ENCODE assay signal across 10 mouse cellular contexts in genomic region chr9:32717268-32717920, GRCm38 (mm10).
DNase-seq lines count a peak whose midpoint lies in the region; ATAC-seq and TF ChIP-seq lines count a peak whose summit lies in the region.
"Had no signal": no experiment of that assay in that cellular context is flagged by ENCODE, and none has a peak within 500 bp of the region (broad histone marks: within the 10 kb centered on the region; RNA-seq: fewer than 3 reads in every experiment).

No protein-coding gene starts in this region.

- no peaks in the 10 kb centered on the region for H3K9me3 ChIP-seq in forebrain, embryonic 15.5 days
- H3K9me3 ChIP-seq in forebrain, embryonic 14.5 days (replicated peaks; ENCODE audit: control insufficient read depth, low read length): no peaks in the 10 kb centered on the region
- no peaks in the 10 kb centered on the region for H3K9me3 ChIP-seq in kidney, embryonic 14.5 days (ENCODE audit: control insufficient read depth, low read length)
- H3K9me3 ChIP-seq in neural tube, embryonic 14.5 days (ENCODE audit: control insufficient read depth, low read length): no peaks in the 10 kb centered on the region

- H3K27me3 ChIP-seq in forebrain, embryonic 15.5 days: 0 out of 2 replicates have a peak, but pooled peaks cover 3% of the 10 kb centered on the region
- H3K27me3 ChIP-seq in forebrain, embryonic 14.5 days (replicated peaks; ENCODE audit: control insufficient read depth, insufficient read depth, low read length): no peaks in the 10 kb centered on the region
- H3K27me3 ChIP-seq in kidney, embryonic 14.5 days (ENCODE audit: control insufficient read depth, insufficient read depth, low read length): no peaks in the 10 kb centered on the region
- H3K27me3 ChIP-seq in neural tube, embryonic 14.5 days (ENCODE audit: control insufficient read depth, insufficient read depth, low read length): no peaks in the 10 kb centered on the region

- peaks cover 18% of the 10 kb centered on the region for H3K4me1 ChIP-seq in forebrain, embryonic 15.5 days
- H3K4me1 ChIP-seq in forebrain, embryonic 14.5 days (ENCODE audit: control insufficient read depth, insufficient read depth, low read length): peaks cover 6% of the 10 kb centered on the region; the same call in 1 of the 2 replicates
- peaks cover 86% of the 10 kb centered on the region for H3K4me1 ChIP-seq in kidney, embryonic 14.5 days (ENCODE audit: control insufficient read depth, insufficient read depth, low read length)
- peaks cover 1% of the 10 kb centered on the region; the same call in 1 of the 2 replicates for H3K4me1 ChIP-seq in cortical plate, adult 2 months (ENCODE audit: control insufficient read depth, insufficient read depth, low read length)
- H3K4me1 ChIP-seq in neural tube, embryonic 14.5 days (ENCODE audit: control insufficient read depth, insufficient read depth, low read length): peaks cover 4% of the 10 kb centered on the region; the same call in 1 of the 2 replicates

- 53% methylated on average over 12 of the region's 12 CpGs for WGBS in forebrain, embryonic 15.5 days
- WGBS in forebrain, embryonic 14.5 days: 50% methylated on average over 12 of the region's 12 CpGs
- WGBS in kidney, embryonic 14.5 days: 59% methylated on average over 12 of the region's 12 CpGs
- WGBS in neural tube, embryonic 14.5 days: 70% methylated on average over 12 of the region's 12 CpGs

- 0 out of 2 replicates have a peak overlapping the region, but pooled peaks have one; percentile 7 for H3K27ac ChIP-seq in forebrain, embryonic 15.5 days (replicated peaks)
- H3K27ac ChIP-seq in forebrain, embryonic 14.5 days (ENCODE audit: low read depth, low read length): no peak overlapping the region
- peak overlapping the region; percentile 70; the same call in 1 of the 2 replicates for H3K27ac ChIP-seq in kidney, embryonic 14.5 days (ENCODE audit: low read depth, low read length)
- peak overlapping the region; percentile 42; the same call in 1 of the 2 replicates for H3K27ac ChIP-seq in cortical plate, adult 2 months (ENCODE audit: insufficient read depth, low read length)
- H3K27ac ChIP-seq in neural tube, embryonic 14.5 days (ENCODE audit: low read depth, low read length): 0 out of 2 replicates have a peak overlapping the region, but pooled peaks have one; percentile 45

- H3K36me3 ChIP-seq in forebrain, embryonic 15.5 days: no peaks in the 10 kb centered on the region
- no peaks in the 10 kb centered on the region for H3K36me3 ChIP-seq in forebrain, embryonic 14.5 days (ENCODE audit: control insufficient read depth, insufficient read depth, low read length)
- no peaks in the 10 kb centered on the region for H3K36me3 ChIP-seq in kidney, embryonic 14.5 days (ENCODE audit: control insufficient read depth, insufficient read depth, low read length)
- no peaks in the 10 kb centered on the region for H3K36me3 ChIP-seq in neural tube, embryonic 14.5 days (ENCODE audit: control insufficient read depth, insufficient read depth, low read length)

- TF ChIP-seq CTCF in cortical plate, adult 2 months (IDR thresholded peaks at IDR 0.05; ENCODE audit: extremely low read depth, insufficient read depth, low read length): no peak

- H3K4me2 ChIP-seq in forebrain, embryonic 15.5 days (replicated peaks): no peak overlapping the region
- no peak overlapping the region for H3K4me2 ChIP-seq in forebrain, embryonic 14.5 days (ENCODE audit: low read length)
- H3K4me2 ChIP-seq in kidney, embryonic 14.5 days (replicated peaks; ENCODE audit: low read depth, low read length): no peak overlapping the region
- H3K4me2 ChIP-seq in neural tube, embryonic 14.5 days (ENCODE audit: low read depth, low read length): no peak overlapping the region

- H3K4me3 ChIP-seq in forebrain, embryonic 15.5 days: no peak overlapping the region
- no peak overlapping the region for H3K4me3 ChIP-seq in forebrain, embryonic 14.5 days (ENCODE audit: low read depth, low read length)
- H3K4me3 ChIP-seq in kidney, embryonic 14.5 days (ENCODE audit: low read length): no peak overlapping the region
- H3K4me3 ChIP-seq in cortical plate, adult 2 months (ENCODE audit: insufficient read depth, low read length): no peak overlapping the region
- H3K4me3 ChIP-seq in neural tube, embryonic 14.5 days (ENCODE audit: low read depth, low read length): no peak overlapping the region

- TF ChIP-seq POLR2A in cortical plate, adult 2 months (IDR thresholded peaks at IDR 0.05; ENCODE audit: extremely low read depth, insufficient read depth, low read length): no peak

- no peak for DNase-seq in forebrain, embryonic 14.5 days (ENCODE audit: low spot score)
- no peak for DNase-seq in kidney, adult 9 months
- DNase-seq in urinary bladder, postnatal 36 days (ENCODE audit: low spot score in 2 of 2): no peak
- DNase-seq: kidney, postnatal 25 days; liver had no signal

- no peak overlapping the region for H3K9ac ChIP-seq in forebrain, embryonic 15.5 days (replicated peaks)
- H3K9ac ChIP-seq in forebrain, embryonic 14.5 days (ENCODE audit: low read length): no peak overlapping the region
- H3K9ac ChIP-seq in kidney, embryonic 14.5 days (ENCODE audit: low read depth, low read length): no peak overlapping the region
- H3K9ac ChIP-seq in neural tube, embryonic 14.5 days (replicated peaks; ENCODE audit: low read depth, low read length): no peak overlapping the region

- ATAC-seq in forebrain, embryonic 15.5 days (replicated peaks): no peak
- no peak for ATAC-seq in forebrain, embryonic 14.5 days
- ATAC-seq in kidney, embryonic 14.5 days (ENCODE audit: low FRiP score, low TSS enrichment): no peak
- no peak for ATAC-seq in neural tube, embryonic 14.5 days (ENCODE audit: low read depth)
- no peak for ATAC-seq in cerebellum, adult (ENCODE audit: insufficient number of reproducible peaks, low FRiP score, low TSS enrichment)
